Mouse (Mus musculus) cortical plate, adult 2 months (tissue): ENCODE measurements around the gene Sap18. TPM values are rescaled to one million over a fixed set of nuclear protein-coding genes. Genes with fewer than 3 reads are reported as not detected.

Experiments
- polyA plus RNA-seq: library from polyadenylated mRNA; depleted of rRNA; stranded (reverse); fragments of >200 nt; gene quantifications from 2 replicates; pipeline ENCODE4 v1.2.3, GENCODE M21; 2012; rRNA removed

Sap18 gene
- polyA plus RNA-seq, 1 experiment, result 25.6 TPM

Other genes with a start within 250 kb of the Sap18 start
- 49.3 and 53.2 TPM in 2 replicates for gene Eef1akmt1, start 226.6 kb upstream of the Sap18 start, polyA plus RNA-seq
- 6.7 and 7.1 TPM in 2 replicates for gene Xpo4, start 132.8 kb upstream of the Sap18 start, polyA plus RNA-seq
- not detected in 2 replicates for gene Gm49361, start 52.1 kb upstream of the Sap18 start, polyA plus RNA-seq
- gene Lats2, start 39.8 kb upstream of the Sap18 start, polyA plus RNA-seq, result 14.4 and 16.7 TPM in 2 replicates
- 0.62 and 0.67 TPM in 2 replicates for gene Ska3, start 28.0 kb downstream of the Sap18 start, polyA plus RNA-seq
- gene Mrpl57, start 28.1 kb downstream of the Sap18 start, polyA plus RNA-seq, result 61.4 and 65.6 TPM in 2 replicates
- gene Zdhhc20, start 92.1 kb downstream of the Sap18 start, polyA plus RNA-seq, result 28.2 and 28.7 TPM in 2 replicates
- 20.1 and 20.3 TPM in 2 replicates for gene Micu2, start 201.1 kb downstream of the Sap18 start, polyA plus RNA-seq